Mouse (Mus musculus): ENCODE measurements around the gene Has1.

Has1 gene

DNA sequence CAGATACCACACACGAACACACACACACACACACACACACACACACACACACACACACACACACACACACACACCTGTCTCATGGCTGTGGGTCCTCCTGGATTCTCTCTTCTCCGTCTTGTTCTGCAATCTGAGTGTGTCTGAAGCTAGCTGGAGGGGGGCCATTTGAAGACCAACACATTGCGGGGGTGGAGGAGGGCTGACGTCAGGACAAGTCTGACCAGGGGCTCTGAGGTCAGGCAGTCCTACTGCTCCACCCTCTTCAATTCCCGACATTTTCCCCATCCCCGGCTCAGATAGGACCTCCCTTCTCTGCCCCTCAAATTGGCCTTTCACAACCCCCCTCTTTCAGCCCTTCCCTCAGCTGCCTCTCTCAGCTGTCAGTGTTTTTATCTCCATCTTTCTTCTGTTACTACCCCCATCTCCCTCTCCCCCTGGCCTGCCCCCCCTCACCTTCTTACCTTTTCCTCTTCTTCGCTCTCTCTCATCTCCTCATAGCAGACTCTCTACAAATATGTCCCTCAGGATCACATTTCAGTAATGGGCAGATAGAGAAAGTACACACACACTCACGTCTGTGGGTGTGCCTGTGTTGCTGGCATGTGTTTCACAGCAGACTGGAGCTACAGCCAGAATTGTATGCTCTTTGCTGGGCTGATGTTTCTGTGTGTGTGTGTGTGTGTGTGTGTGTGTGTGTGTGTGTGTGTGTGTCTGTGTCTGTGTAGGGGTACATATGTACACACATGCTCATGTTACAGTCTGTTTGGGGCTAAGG is at the start of gene Has1:
TSS of gene Has1 (minus strand) at position 142 of the 775 bp plus-strand sequence.
- no peak for DNase-seq (ENCODE audit: low read depth, low spot score)

- DNase-seq (ENCODE audit: low read depth, low spot score), result no peak
These were observed 45.8 kb upstream of the Has1 start for GRCm38 (mm10) chr17:17900768-17901167.

DNA sequence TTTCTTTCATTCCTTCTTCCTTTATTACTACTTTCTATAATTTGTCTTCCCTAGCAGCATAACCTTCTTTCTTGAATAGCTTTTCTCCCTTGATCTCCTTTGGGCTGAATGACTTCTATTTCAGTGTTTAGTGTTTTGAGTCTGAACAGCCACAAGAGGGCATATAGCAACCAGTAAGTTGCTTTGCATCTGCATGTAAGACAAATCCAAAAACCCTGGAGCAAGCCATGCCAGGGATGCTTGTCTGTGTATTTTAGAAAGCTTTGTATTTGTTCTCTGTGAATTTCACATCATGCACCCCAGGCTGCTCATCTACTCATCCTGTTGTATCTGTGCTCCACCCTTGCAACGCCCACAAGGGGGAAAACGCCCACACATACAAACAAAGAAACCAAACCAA is 44.3 kb upstream of the Has1 start:
- peak; percentile 8 for DNase-seq (ENCODE audit: low read depth, low spot score)

DNA sequence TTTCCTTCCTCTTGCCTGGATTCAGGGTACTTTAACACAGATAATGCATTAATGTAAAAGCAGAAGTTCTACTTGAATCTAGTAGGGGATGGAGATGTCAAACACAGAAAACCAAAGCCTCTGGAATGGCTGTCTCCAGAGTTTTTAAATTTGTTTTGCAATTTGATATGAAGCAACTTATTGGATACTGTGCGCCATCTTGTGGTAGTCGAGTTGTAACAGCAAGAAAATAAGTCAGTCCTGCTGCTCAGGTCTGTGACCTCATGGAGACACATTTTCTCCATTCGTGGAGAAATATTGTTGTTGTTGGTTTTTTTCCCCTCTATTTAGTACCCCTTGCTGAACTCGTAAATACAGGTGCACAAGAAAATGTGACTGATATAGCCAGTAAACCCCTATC is 41.0 kb upstream of the Has1 start:
- DNase-seq (ENCODE audit: low read depth, low spot score), result peak; percentile 52

GRCm38 (mm10) chr17:17889732-17890425 is 34.9 kb upstream of the Has1 start:
- no peak for DNase-seq (ENCODE audit: low read depth, low spot score)

DNA sequence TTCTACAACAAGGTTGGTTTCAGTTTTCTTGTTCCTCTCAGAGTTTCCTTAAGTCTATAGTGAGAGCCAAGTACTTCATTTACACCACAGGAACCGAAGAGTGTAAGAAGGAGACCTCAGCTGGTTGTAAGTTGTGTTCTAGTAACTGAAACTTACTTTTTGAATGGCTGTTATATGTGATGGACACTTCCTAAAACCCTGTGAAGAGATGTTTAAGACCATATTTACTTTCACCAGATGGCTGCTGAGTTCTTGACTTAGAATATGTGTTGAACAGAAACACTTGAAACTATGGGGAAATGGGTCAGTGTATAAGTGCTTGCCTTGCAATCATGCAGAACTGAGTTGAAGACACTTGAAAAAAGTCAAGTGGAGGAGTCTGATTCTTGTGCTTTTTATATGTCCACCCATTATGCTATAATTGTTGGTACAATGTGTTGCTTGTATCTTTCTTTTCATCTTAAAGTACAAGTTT is 32.8 kb upstream of the Has1 start, which contains the start of the genes Fpr2 and Fpr3:
TSS of gene Fpr2 (plus strand) at position 51 of the 475 bp plus-strand sequence.
TSS of gene Fpr3 (plus strand) at position 79 of the 475 bp plus-strand sequence.
- no peak for DNase-seq (ENCODE audit: low read depth, low spot score)

DNA sequence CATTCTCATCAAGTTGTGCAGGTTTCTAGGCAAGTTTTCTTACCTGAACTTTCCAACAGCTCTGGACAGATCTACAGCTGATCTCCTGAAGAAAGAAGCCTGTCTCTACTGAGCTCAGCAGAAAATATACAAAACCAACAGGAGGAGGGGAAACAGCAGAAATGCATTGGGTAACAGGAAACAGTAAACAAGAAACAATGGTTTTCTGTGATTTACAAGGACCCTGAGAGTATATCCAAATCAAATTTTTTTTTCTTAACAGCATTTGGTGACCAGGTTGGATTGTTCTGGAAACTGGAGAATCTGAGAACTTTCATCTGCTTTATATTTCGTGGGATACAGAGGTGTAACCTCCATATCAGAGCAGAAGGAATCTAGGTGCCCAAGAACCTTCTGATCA is 28.8 kb upstream of the Has1 start, which contains the start of gene Fpr1:
TSS of gene Fpr1 (minus strand) at position 101 of the 400 bp plus-strand sequence.
- DNase-seq (ENCODE audit: low read depth, low spot score), result no peak

GRCm38 (mm10) chr17:17882672-17883071 is 27.7 kb upstream of the Has1 start:
- DNase-seq (ENCODE audit: low read depth, low spot score), result no peak

DNA sequence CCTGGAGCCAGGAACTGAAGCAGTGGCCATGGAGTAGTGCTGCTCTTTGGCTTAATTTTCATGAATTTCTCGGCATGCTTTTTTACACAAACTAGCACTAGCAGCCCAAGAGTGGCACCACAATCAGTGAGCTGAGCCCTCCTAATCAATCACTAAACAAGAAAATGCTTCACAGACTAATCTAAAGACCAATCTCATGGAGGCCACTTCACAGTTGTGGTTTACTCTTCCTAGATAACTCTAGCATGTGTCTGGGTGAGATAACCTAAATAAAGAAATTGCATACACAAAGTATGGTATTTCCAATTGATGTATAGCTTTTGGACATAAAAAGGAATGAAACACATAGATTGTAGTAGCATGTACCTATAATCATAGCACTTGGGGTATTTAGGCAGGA is 24.3 kb upstream of the Has1 start:
- DNase-seq (ENCODE audit: low read depth, low spot score), result no peak

DNA sequence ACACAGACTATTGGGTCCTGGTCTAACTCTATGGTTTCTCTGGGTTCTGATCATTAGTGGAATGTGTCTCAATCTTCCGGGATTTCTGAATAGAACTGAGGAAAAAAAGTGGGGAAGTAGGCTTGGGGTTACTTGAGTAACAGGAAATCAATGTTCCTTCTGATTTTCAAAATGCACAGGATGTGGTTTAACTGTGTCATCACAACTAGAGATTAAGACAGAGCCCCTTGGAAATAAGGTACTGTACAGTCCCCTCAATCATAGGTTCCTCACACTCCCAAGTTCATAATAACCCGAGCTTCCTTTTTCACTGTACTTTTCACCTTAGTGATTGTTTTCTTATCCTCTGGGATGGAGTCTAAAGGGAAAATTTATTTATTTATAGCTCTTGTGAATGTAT is 16.7 kb upstream of the Has1 start:
- no peak for DNase-seq (ENCODE audit: low read depth, low spot score)

DNA sequence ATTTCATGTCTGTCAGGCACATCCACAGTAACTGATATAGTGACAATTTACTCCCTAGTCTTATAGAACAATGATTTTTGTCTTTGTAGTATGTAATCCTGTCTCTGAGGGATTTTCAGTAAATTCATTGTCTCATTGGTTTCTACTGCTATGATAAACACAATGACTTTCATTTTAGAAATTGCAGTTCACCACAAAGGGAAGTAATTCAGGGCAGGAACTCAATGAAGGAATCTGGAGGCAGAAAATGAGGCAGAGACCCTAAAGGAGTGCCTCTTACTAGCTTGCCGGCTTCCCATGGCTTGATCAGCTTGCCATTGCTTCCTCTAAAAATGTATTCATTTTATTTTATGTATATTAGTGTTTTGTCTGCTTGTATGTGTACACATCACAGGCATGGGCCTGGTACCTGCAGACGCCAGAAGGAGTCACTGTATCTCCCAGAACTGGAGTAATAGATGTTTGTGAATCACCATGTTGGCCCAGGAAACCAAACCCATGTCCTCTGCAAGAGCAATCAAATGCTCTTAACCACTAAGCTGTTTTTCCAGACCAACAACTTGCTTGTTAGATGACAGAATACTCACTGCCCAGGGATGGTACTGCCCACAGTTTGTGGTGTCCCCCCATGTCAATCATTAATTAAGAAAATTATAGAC is 16.0 kb upstream of the Has1 start:
- DNase-seq (ENCODE audit: low read depth, low spot score), result no peak

DNA sequence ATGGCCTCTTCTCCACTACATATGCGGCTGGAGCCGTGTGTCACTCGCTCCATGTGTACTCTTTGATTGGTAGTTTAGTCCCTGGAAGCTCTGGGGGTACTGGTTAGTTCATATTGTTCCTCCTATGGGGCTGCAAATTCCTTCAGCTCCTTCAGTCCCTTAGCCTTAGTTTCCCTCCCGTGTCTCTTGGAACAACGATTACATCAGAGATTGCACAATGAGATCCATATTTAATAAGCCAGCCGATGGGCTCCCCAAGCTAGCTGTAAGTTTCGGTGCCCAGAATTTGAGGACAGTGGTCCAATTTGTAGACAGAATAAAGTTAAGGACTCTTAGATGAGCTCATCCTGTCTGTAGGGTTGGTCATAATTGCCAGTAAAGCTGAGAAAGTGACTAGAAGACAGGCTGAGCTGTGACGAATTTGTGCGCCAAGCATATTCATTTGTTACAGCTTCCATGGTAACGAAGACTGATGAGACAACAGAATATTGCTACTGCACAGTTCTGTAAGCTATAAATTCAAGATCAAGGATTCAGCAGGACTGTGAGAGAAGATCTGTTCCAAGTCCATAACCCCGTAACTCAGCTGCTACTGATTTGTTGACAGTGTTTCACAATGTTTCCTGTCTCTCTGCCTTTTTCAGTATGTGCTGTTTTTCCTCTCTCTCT is 11.9 kb upstream of the Has1 start:
- DNase-seq (ENCODE audit: low read depth, low spot score), result no peak

GRCm38 (mm10) chr17:17865168-17865567 is 10.2 kb upstream of the Has1 start:
- no peak for DNase-seq (ENCODE audit: low read depth, low spot score)

DNA sequence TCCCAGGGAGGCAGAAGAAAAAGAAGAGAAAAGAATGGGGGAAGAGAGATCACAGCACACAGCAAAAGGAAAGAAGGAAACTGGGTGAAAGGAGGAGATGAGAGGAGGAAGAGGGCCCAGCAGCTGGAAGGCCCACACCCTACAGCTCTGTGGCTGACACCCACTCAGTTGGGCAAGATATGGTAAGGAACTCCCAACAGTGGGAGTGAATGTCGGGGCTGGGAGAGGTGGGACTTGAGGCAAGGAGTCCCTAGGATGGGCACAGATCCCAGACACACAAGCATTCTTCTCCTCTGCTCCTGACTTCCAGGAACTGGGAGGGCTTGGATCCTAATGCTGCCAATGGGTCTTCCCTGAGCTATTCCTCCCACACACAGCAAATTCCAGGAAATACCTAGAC is 7.4 kb upstream of the Has1 start:
- no peak for DNase-seq (ENCODE audit: low read depth, low spot score)

DNA sequence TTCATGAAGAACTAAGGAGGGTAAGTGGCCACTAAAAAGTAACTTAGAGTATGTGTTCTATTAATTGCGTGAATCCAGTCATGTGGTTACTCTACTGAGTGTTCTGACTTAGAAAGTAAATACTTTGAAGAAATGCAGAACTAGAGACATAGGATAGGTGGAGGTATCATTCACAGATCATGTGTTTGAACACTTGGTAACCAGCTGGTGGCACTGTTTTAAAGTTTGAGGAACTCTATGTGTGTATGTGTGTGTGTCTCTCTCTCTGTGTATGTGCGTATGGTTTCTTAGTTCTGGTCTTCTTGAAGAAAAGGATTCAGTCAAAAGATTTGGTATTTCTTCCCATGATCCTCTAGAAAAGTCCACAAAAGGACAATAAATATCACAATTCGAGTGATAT is 5.1 kb upstream of the Has1 start:
- DNase-seq (ENCODE audit: low read depth, low spot score), result no peak

- no peak for DNase-seq (ENCODE audit: low read depth, low spot score)
These were observed 2.4 kb upstream of the Has1 start for GRCm38 (mm10) chr17:17857446-17857845.

DNA sequence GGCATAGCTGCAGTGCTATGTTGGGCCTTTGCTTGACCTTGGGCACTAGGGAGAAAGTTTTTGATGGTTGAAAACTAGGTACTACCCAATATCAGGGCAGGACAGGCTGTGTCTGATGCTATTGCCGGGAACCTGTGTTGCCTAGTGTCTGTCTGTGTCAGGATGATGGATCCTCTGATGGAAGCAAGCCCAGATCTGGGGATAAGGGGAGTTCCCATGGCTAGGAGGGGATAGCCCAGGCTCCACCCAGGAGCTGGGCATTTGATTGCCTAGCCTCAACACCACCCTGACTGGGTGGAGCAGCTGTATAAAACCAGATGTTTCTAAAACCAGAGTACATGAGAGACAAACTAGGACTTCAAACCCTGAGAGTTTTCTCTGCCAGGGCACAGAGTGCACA is 1.6 kb upstream of the Has1 start:
- no peak for DNase-seq (ENCODE audit: low read depth, low spot score)

DNA sequence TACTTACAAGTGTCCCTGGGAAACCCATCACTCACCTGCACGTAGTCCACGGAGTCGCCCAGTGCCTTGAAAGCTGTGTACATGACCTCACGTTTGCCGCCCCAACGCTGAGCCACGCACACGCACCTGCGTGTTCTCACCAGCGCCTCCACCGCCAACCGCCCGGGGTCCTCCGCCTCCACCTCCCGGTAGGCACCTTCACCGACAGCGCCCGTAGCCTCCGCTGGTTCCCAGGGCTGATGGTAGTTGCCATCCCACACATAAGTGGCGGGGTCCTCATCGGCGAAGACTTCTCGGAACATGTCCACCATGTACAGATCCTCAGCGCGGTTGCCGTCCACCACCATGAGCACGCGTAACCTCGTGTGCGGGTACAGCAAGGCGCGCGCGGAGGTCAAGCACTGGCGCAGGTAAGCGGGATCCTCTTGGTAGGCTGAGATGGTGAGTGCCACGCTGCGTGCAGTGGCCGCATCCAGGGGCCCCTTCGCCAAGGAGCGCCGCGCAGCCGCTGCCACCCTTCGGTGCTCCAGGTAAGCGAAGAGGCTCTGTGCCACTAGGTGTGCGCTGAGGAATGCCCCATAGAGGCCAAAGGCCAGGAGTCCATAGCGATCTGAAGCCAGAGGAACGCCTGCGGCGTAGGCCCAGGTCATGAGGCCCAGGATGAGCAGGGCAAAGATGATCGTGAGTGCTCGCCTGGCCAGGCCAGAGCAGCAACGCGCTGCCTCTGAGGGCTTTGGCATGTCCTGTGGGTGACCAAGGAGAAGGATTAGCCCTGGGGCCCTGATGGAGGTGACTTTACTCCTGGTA is 4.9 kb downstream of the Has1 start:
- no peak for DNase-seq (ENCODE audit: low read depth, low spot score)

GRCm38 (mm10) chr17:17848988-17849387 is 6.0 kb downstream of the Has1 start:
- DNase-seq (ENCODE audit: low read depth, low spot score), result no peak

GRCm38 (mm10) chr17:17845187-17846027 is 9.6 kb downstream of the Has1 start:
- DNase-seq (ENCODE audit: low read depth, low spot score), result no peak
